Mouse (Mus musculus) heart, postnatal 0 days (tissue): ENCODE measurements at regions not wholly inside any gene's neighbourhood (a gene's known extent, or its start where the extent isn't known, plus 50 kb on each side); places are given as distances from the start of the nearest gene placed in this dataset.

Experiments
- ATAC-seq: fragments of 200-750 bp; cut with Nextera tagmentation; 2 replicates; pipeline ENCODE4 v1.8.0; 2017; ENCODE audit warnings: low read depth, moderate number of reproducible peaks, moderate library complexity; ENCODE audit not compliant: insufficient read depth
- DNase-seq: peaks from one replicate; pipeline ENCODE4 v3.0.0-alpha.2; 2016; ENCODE audit warnings: low spot score
- H3K27ac ChIP-seq: fragments of 300-500 bp; sonication (generic); 2 replicates; pipeline ENCODE4 v1.5.1; 2014; ENCODE audit warnings: low read depth, mild to moderate bottlenecking
- H3K27me3 ChIP-seq: fragments of 300-500 bp; sonication (generic); 2 replicates; pipeline ENCODE4 v1.6.1; 2014; ENCODE audit warnings: low read length, mixed read lengths; ENCODE audit not compliant: control insufficient read depth, insufficient read depth
- H3K36me3 ChIP-seq: fragments of 300-500 bp; sonication (generic); replicated peaks from 2 replicates; pipeline ENCODE4 v1.6.1; 2014; ENCODE audit warnings: low read length, mixed read lengths; ENCODE audit not compliant: control insufficient read depth, insufficient read depth
- H3K4me1 ChIP-seq: fragments of 300-500 bp; sonication (generic); 2 replicates; pipeline ENCODE4 v1.6.1; 2014; ENCODE audit warnings: antibody characterized with exemption; ENCODE audit not compliant: control insufficient read depth, insufficient read depth
- H3K4me2 ChIP-seq: fragments of 300-500 bp; sonication (generic); 2 replicates; pipeline ENCODE4 v1.6.1; 2014; ENCODE audit warnings: low read depth, mild to moderate bottlenecking, low read length, moderate library complexity
- H3K4me3 ChIP-seq: fragments of 300-500 bp; sonication (generic); 2 replicates; pipeline ENCODE4 v1.5.1; 2014; ENCODE audit warnings: low read depth, low read length
- H3K9ac ChIP-seq: fragments of 300-500 bp; sonication (generic); replicated peaks from 2 replicates; pipeline ENCODE4 v1.6.1; 2014; ENCODE audit warnings: low read depth, low read length, mixed read lengths
- H3K9me3 ChIP-seq: fragments of 300-500 bp; sonication (generic); replicated peaks from 2 replicates; pipeline ENCODE4 v1.6.1; 2016; ENCODE audit warnings: low read length; ENCODE audit not compliant: control insufficient read depth
- CTCF ChIP-seq: IDR thresholded peaks from 2 replicates; pipeline ENCODE4 v1.5.1; 2016; ENCODE audit warnings: antibody characterized with exemption, control low read depth, low read depth
- EP300 ChIP-seq: IDR thresholded peaks from 2 replicates; pipeline ENCODE4 v1.6.1; 2016; ENCODE audit warnings: antibody characterized with exemption, low read depth
- WGBS: fragments of 180-500 bp; shearing (Covaris S2); extraction: QIAGEN DNeasy Blood & Tissue Kit; methylation state at CpG from one replicate; pipeline ENCODE4 v1.1.7; 2014; 5-methylcytosine and 5-hydroxymethylcytosine counted together

- DNase-seq (no peak), ATAC-seq (no peak)
- TF ChIP-seq EP300 = no peak
- TF ChIP-seq CTCF = no peak
- Histone ChIP-seq H3K27me3 (no peaks in the 10 kb centered on the region), H3K4me2 (no peak overlapping the region), H3K4me1 (no peaks in the 10 kb centered on the region), H3K27ac (no peak overlapping the region), H3K4me3 (no peak overlapping the region), H3K9ac (no peak overlapping the region), H3K9me3 (no peaks in the 10 kb centered on the region), H3K36me3 (no peaks in the 10 kb centered on the region)
- 65% methylated on average over 3 of the region's 3 CpGs for WGBS
These were observed 146.8 kb upstream of the 4930535I16Rik start for GRCm38 (mm10) chr4:124064601-124065000.

GRCm38 (mm10) chr4:124063269-124064100 is 145.7 kb upstream of the 4930535I16Rik start:
- Histone ChIP-seq H3K9me3 (no peaks in the 10 kb centered on the region), H3K27ac (no peak overlapping the region), H3K36me3 (no peaks in the 10 kb centered on the region), H3K4me2 (no peak overlapping the region), H3K9ac (no peak overlapping the region), H3K4me3 (no peak overlapping the region), H3K4me1 (no peaks in the 10 kb centered on the region), H3K27me3 (no peaks in the 10 kb centered on the region)
- no peak for DNase-seq
- no peak for ATAC-seq
- WGBS = 67% methylated on average over 4 of the region's 4 CpGs
- no peak for TF ChIP-seq EP300
- TF ChIP-seq CTCF = no peak

GRCm38 (mm10) chr4:124057607-124058006 is 139.8 kb upstream of the 4930535I16Rik start:
- H3K27ac ChIP-seq = no peak overlapping the region
- H3K4me2 ChIP-seq = no peak overlapping the region
- no peaks in the 10 kb centered on the region for H3K36me3 ChIP-seq
- H3K4me1 ChIP-seq = no peaks in the 10 kb centered on the region
- TF ChIP-seq EP300 (no peak), CTCF (no peak)
- no peak overlapping the region for H3K4me3 ChIP-seq
- no peaks in the 10 kb centered on the region for H3K27me3 ChIP-seq
- DNase-seq (no peak), ATAC-seq (no peak)
- no peaks in the 10 kb centered on the region for H3K9me3 ChIP-seq
- 96% methylated on average over 8 of the region's 8 CpGs for WGBS
- no peak overlapping the region for H3K9ac ChIP-seq

- Histone ChIP-seq H3K9ac (no peak overlapping the region), H3K36me3 (no peaks in the 10 kb centered on the region), H3K27me3 (no peaks in the 10 kb centered on the region), H3K4me2 (no peak overlapping the region), H3K4me3 (no peak overlapping the region), H3K9me3 (no peaks in the 10 kb centered on the region), H3K27ac (no peak overlapping the region), H3K4me1 (no peaks in the 10 kb centered on the region)
- no peak for DNase-seq
- ATAC-seq = no peak
- 59% methylated on average over 1 of the region's 1 CpGs for WGBS
- no peak for TF ChIP-seq EP300
- TF ChIP-seq CTCF = no peak
These were observed 136.5 kb upstream of the 4930535I16Rik start for GRCm38 (mm10) chr4:124054240-124054760.

- H3K27ac ChIP-seq = no peak overlapping the region
- TF ChIP-seq EP300 = no peak
- TF ChIP-seq CTCF = no peak
- no peak for ATAC-seq
- H3K36me3 ChIP-seq = no peaks in the 10 kb centered on the region
- no peak for DNase-seq
- WGBS = 70% methylated on average over 2 of the region's 2 CpGs
- H3K9ac ChIP-seq = no peak overlapping the region
- H3K4me1 ChIP-seq = no peaks in the 10 kb centered on the region
- H3K4me3 ChIP-seq = no peak overlapping the region
- H3K27me3 ChIP-seq = no peaks in the 10 kb centered on the region
- H3K4me2 ChIP-seq = no peak overlapping the region
- H3K9me3 ChIP-seq = no peaks in the 10 kb centered on the region
These were observed 135.7 kb upstream of the 4930535I16Rik start for GRCm38 (mm10) chr4:124053340-124054038.
